Mouse (Mus musculus) megakaryocyte, adult 5-6 weeks (primary cell): Measurements from ENCODE around the gene Hils1. TPM values are rescaled to one million over a fixed set of nuclear protein-coding genes. Genes with fewer than 3 reads are reported as not detected.

Experiments used
- ATAC-seq: 2 replicates; pipeline ENCODE4 v1.8.0; 2016; ENCODE audit warnings: mild to moderate bottlenecking, inconsistent platforms; ENCODE audit not compliant: poor library complexity, severe bottlenecking
- total RNA-seq, 2 experiments: library from RNA; stranded (forward) in 1 of 2; stranded (reverse) in 1 of 2; fragments of 153-499, 151-499 nt in 1 of 2; fragments of 221-1000, 200-1000 nt in 1 of 2; gene quantifications; 2 replicates each; pipeline versions ENCODE4 v1.2.3 to v1.2.4; 2015 to 2017

Gene Hils1
- total RNA-seq, 2 experiments from 2014 or later, result not detected

DNA sequence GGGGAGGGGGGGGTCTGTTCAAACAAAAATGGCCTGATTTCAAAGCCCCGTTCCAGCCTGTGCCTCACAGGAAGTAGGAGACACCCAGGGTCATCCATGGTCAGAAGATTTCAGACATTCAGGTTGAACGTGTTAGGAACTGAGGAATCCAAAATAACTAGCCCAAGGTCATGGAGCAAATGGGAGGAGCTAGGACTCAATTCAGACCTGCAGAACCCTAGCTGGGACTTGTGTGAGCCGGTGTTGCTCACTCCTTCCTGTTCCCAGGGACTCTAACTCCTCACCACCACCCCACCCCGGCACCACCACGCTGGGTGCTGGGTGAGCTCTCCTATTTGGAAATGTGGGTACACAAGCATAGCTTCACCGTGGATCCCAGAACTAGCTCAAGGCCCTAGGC lies 19.9 kb downstream of the Hils1 start:
- ATAC-seq, result no peak

- ATAC-seq, result no peak
These were observed 20.5 kb downstream of the Hils1 start for GRCm38 (mm10) chr11:94987851-94988250.

DNA sequence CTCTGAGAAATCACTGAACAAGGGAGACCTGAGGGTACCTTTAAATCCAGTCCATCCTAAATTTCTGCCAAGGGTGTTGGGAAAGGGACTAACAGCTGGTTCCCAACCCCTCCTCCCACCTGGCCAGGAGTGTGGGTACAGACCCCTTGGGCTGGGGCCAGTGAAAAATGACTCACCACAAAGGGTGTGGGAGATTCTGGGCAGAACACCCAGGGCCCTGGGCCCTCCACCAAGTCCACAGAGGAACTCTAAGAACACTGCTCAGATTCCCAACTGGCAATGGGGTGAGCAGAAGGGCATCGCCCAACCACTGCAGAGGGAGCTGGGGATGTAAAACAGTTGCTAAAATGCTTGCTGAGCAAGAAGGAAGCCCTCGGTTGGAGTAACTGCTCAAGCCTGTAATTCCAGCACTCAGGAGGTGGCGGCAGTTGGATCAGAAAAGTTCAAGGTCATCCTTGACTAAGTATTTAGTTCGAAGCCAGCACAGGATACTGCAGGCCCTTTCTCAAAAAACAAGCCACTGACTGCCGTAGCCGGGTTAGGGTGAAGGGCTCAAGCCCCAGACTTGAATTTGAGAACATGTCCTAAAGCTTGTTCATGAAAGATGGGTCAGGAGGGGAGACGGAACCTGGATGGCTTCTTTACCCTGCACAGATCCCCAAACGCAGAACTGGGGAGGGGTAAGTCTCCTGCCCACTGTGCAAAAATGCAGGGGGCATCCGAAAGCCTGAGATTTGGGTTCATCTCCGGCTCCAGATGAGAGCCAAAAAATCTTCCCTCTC lies 21.6 kb downstream of the Hils1 start:
- ATAC-seq, result no peak

GRCm38 (mm10) chr11:94989562-94990017 lies 22.2 kb downstream of the Hils1 start:
- ATAC-seq, result peak; percentile 59

DNA sequence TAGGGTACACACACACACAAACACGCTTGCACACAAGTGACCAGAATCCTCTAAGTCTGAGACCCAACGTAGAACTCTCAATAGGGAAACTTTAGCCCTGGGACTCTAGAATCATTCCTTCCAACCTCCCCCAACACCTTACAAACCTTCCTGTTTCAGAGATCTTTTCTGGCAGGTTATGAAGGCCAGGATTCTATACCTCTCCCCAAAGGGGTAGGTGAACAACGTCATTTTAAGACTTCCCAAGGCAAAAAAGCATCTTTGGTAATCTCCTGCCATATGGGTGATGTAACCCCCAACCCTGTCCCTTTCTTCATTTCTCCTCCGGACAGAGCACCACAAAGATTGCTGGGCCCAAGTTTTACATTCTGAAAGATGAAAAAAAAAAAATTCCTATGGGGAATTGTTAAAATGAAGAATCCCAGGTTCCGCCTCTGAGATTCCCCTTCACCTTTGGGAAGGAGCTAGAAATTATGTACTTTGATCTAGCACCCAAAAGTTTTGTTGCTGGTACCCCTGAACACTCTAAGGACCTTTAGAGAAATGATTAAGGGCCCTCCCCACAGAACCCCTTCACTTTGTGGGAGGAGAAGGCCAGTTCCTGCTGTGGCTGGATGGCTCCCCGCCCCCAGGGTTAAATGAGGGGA lies 22.8 kb downstream of the Hils1 start:
- no peak; the same call in 1 of the 2 replicates for ATAC-seq

- peak; percentile 68 for ATAC-seq
These were observed 23.6 kb downstream of the Hils1 start, which contains the start of gene Ppp1r9b for GRCm38 (mm10) chr11:94990749-94991577. Gene Ppp1r9b, plus strand, starts transcription at chr11:94991035.

DNA sequence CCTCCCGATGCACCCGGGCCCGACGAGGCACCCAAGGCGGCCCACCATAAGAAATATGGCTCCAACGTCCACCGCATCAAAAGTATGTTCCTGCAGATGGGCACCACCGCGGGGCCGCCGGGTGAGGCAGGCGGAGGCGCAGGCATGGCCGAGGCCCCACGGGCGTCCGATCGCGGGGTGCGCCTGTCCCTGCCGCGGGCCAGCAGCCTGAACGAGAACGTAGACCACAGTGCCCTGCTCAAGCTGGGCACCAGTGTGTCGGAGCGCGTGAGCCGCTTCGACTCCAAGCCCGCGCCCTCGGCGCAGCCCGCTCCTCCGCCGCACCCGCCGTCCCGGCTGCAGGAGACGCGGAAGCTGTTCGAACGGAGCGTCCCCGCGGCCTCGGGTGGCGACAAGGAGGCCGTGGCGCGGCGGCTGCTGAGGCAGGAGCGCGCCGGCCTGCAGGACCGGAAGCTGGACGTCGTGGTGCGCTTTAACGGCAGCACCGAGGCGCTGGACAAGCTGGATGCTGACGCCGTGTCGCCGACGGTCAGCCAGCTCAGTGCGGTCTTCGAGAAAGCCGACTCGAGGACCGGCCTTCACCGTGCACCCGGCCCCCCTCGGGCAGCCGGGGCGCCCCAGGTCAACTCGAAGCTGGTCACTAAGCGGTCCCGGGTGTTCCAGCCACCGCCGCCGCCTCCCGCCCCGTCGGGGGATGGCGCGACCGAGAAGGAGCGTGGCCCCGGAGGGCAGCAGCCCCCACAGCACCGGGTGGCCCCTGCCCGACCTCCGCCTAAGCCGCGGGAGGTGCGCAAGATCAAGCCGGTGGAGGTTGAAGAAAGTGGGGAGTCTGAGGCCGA lies 24.5 kb downstream of the Hils1 start:
- peak; percentile 8; the same call in 1 of the 2 replicates for ATAC-seq

GRCm38 (mm10) chr11:94992480-94992753 lies 25.0 kb downstream of the Hils1 start:
- ATAC-seq, result no peak

DNA sequence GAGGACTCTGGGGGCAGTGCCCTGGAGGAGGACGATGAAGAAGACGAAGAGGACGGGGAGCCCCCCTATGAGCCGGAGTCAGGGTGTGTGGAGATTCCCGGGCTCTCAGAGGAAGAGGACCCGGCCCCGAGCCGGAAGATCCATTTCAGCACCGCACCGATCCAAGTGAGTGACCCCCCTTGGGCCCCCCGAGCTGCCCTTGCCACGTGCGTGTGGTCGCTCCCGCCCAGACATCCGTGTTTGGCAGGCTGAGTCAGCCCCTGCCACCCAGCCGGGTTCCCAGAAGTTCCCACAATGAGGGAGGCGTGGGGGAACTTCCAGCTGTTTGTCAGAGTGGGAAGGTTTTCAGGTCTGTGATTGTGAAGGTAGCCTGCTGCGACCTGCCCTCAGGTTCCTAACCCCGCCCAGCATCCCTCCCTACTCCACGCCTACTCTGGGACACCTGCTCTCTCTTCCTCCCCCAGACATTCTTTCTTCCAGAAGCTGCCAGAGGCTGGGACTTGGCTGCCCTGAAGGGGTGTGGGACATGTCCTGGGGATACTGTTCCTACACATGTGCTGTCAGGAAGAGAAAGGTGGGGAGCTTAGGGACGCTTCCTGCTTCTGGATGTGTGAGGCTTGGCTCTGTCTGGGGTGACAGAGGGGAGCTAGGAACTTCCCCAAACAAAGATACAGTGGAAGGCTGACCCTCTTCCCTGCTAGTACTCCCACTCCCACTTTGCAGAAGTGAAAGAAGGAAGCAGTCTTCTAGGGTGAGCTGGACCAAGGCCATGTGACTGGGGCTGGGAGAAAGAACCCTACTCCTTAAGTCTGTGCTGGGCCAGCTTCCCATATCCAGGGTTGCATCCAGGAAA lies 25.6 kb downstream of the Hils1 start:
- peak; percentile 60 for ATAC-seq

GRCm38 (mm10) chr11:94994208-94994814 lies 26.9 kb downstream of the Hils1 start:
- no peak for ATAC-seq

DNA sequence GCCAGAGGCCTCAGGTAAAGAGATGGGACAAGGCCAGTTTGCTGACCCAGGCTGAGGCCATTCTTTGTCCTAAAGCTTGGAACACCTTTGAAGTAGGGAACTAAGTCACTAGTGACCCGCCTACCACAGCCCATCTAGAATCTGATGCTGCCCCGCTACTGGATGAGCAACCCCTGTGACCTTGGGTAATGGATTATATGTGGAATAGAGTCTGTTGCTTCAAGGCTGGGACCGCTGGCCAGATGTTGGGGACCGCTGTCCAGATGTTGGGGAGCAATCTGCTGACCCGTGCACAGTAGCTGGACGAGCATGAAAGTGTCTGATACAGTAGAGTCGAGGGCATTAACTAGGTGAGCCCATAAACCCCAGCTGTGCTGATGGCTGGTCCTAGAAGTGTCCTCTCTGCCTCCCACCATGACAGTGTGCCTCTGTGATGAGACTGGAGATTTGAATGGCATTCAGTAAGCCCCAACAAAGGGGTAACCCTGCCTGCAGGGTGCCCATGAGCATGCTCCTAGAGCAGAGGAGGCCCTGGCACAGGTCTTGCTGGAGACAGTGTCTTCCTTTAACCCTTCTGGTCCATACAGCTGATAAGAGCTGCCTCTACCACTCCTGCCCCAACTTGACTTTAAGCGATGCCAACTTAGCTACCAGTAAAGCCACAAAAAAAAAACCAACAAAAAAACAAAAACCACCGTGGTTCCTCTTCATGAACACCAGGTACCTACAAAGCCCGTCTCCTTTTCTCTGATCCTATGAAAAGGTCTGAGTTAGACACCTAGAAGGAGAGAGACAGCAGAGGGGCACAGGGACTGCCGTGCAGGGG lies 27.8 kb downstream of the Hils1 start:
- no peak for ATAC-seq

DNA sequence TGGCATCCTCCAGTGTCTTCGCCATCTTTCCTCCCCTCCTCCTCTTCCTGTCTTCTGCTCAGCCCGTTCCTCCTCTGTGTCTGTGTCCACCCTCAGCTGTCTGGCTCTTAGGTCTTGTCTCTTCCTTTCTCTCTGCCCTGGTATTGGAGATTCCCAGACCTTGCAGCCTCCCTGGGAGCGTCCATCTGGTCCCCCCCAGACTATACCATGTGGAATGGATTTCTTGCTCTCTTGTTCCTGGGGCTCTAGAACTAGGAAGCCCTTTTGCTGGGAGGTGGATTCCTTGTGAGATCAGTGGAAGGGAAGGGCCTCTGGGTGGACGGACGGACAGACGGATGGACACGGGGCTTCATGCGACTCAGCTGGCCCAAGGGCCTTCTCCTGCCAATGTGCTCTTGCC lies 28.7 kb downstream of the Hils1 start:
- no peak for ATAC-seq

- no peak for ATAC-seq
These were observed 29.6 kb downstream of the Hils1 start for GRCm38 (mm10) chr11:94996984-94997383.

DNA sequence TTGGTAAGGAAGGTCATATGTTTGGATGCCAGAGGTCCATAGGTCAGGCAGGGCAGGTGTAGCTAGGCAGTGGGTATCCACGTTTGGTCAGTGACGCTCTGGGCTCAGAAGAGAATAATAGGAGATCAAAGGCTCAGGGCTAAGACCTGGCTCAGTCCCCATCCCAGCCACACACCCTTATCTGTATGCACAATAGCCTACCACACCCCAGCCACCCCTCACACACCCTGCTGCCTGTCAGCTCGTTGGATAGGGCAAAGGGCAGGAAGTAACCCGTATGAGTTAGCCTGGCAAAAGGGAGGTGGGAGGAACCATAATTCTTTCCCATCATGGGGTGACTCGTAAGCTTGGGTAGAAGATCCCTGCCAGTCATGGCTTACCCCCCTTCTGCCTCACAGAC lies 30.2 kb downstream of the Hils1 start:
- no peak for ATAC-seq

GRCm38 (mm10) chr11:94998041-94998531 lies 30.7 kb downstream of the Hils1 start:
- ATAC-seq, result no peak

- no peak for ATAC-seq
These were observed 32.7 kb downstream of the Hils1 start for GRCm38 (mm10) chr11:95000128-95000527.

DNA sequence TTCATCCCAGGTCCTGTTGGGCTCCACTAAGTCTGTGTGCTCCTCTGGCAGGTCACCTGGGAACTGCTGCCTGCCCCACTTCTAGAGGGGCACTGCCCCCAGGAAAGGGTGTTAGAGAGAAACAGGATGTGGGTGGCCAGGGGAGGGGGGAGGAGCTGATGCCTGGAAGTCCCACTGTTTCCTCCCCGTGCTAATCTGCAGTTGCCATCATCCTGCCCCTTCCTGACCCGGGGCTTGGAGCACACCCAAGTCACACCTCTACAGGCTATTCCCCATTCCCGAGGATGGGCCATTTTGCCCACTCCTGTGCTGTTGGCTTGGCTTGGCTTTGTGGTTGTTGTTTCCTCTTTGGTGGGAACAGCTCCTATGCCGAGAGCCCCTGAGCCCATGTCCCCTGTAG lies 33.2 kb downstream of the Hils1 start:
- peak; percentile 49 for ATAC-seq

- peak; percentile 76 for ATAC-seq
These were observed 33.7 kb downstream of the Hils1 start for GRCm38 (mm10) chr11:95001058-95001457.
